Mouse (Mus musculus) kidney, adult 2 months (tissue): Measurements from ENCODE around the gene Ptprf. TPM values are rescaled to one million over a fixed set of nuclear protein-coding genes. Genes with fewer than 3 reads are reported as not detected.

ENCODE experiments used
- DNase-seq: peaks from one replicate; pipeline ENCODE4 v3.0.0; 2021
- H3K27ac ChIP-seq: fragments of 200-500 bp; 2 replicates; pipeline ENCODE4 v1.5.1; 2012; ENCODE audit warnings: low read depth, low read length, control low read depth, inconsistent platforms; ENCODE audit not compliant: insufficient read depth
- H3K27me3 ChIP-seq: fragments of 200-500 bp; replicated peaks from 2 replicates; pipeline ENCODE4 v1.6.1; 2012; ENCODE audit warnings: mild to moderate bottlenecking, moderate library complexity, low read length, inconsistent platforms; ENCODE audit not compliant: control insufficient read depth, insufficient read depth
- H3K36me3 ChIP-seq: fragments of 200-500 bp; 2 replicates; pipeline ENCODE4 v1.6.1; 2012; ENCODE audit warnings: mild to moderate bottlenecking, moderate library complexity, low read length, inconsistent platforms; ENCODE audit not compliant: control insufficient read depth, insufficient read depth
- H3K4me1 ChIP-seq: fragments of 200-500 bp; 2 replicates; pipeline ENCODE4 v1.6.1; 2011; ENCODE audit warnings: low read length; ENCODE audit not compliant: control insufficient read depth, insufficient read depth
- H3K4me3 ChIP-seq: fragments of 200-500 bp; 2 replicates; pipeline ENCODE4 v1.5.1; 2011; ENCODE audit warnings: mild to moderate bottlenecking, low read depth, low read length, control low read depth; ENCODE audit not compliant: insufficient read depth
- CTCF ChIP-seq: fragments of 200-500 bp; conservative IDR thresholded peaks from 2 replicates; pipeline ENCODE4 v1.5.1; 2011; ENCODE audit warnings: low read depth, mild to moderate bottlenecking, control low read depth, low read length, moderate library complexity, mixed read lengths; ENCODE audit not compliant: insufficient read depth, insufficient read length
- POLR2A ChIP-seq: fragments of 200-500 bp; IDR thresholded peaks from one replicate; pipeline ENCODE4 v1.6.1; 2011; ENCODE audit warnings: low read depth, low read length, control low read depth
- WGBS: fragments of 180-500 bp; shearing (Covaris S2); methylation state at CpG from one replicate; pipeline ENCODE4 v1.1.7; 2018; 5-methylcytosine and 5-hydroxymethylcytosine counted together
- polyA plus RNA-seq: library from polyadenylated mRNA; depleted of rRNA; stranded (reverse); fragments of >200 nt; gene quantifications from 2 replicates; pipeline ENCODE4 v1.2.3, GENCODE M21; 2012

Gene Ptprf
- polyA plus RNA-seq, 1 experiment: 89.9 TPM

- no peaks in the 10 kb centered on the region for H3K36me3 ChIP-seq
- no peak overlapping the region for H3K4me3 ChIP-seq
- no peak overlapping the region for H3K27ac ChIP-seq
- TF ChIP-seq POLR2A: no peak
- H3K27me3 ChIP-seq: no peaks in the 10 kb centered on the region
- WGBS: 47% methylated on average over 17 of the region's 17 CpGs
- DNase-seq: no peak
- no peaks in the 10 kb centered on the region; the same call in 1 of the 2 replicates for H3K4me1 ChIP-seq
Measured at GRCm38 (mm10) chr4:118295651-118296561, 4.7 kb upstream of the Ptprf start.

DNA sequence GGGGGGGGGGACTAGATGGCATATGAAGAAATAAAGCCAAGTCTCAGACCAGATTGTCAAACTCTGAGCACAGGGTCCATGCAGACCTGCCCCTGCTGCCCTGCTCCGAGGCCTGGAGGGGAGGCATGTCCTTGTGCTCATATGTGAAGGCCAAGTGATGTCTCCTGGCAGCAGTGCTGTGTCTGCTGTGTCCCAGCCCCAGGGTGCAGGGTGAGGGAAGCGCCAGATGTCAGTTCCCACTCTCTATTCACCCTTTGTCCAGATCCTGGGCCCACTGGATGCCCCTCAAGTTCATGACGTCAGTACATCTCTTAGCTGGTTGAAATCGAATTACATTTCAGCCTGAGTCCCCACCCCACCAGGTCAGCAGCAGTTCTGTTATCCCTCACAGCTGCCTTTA, 3.6 kb upstream of the Ptprf start:
- 88% methylated on average over 4 of the region's 4 CpGs for WGBS
- no peaks in the 10 kb centered on the region for H3K36me3 ChIP-seq
- H3K27ac ChIP-seq: no peak overlapping the region
- TF ChIP-seq CTCF (no peak), POLR2A (no peak)
- DNase-seq: no peak
- no peaks in the 10 kb centered on the region; the same call in 1 of the 2 replicates for H3K4me1 ChIP-seq
- H3K4me3 ChIP-seq: no peak overlapping the region
- H3K27me3 ChIP-seq: no peaks in the 10 kb centered on the region

DNA sequence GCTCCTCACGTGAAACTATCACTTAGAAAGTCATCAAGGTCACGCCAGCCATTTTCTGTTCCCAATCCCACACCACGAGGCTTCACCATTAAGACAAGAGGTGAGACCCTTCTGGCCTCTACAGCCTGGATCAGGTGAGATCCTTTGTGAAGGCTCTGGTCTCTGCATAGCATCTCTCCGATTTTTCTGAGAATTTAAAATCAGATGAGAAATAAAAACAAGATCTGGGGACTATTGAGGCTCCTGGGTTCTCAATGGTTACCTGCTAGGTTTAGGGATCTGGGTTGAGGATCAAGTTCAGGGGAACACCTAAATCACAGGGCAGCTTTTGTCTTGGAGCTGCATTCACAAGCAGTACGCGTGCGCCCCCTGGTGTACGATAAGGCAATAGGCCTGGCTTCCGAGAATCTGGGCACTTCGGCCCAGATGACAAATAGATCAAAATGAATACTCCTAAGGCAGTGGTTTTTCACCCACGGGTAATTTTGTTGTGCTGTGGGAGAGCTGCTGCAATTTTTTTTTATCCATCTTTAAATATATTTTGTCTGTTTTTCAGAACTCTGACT, 1.6 kb upstream of the Ptprf start:
- H3K27ac ChIP-seq: no peak overlapping the region
- H3K4me1 ChIP-seq: peaks cover 2% of the 10 kb centered on the region; the same call in 1 of the 2 replicates
- no peak overlapping the region for H3K4me3 ChIP-seq
- WGBS: 7% methylated on average over 11 of the region's 11 CpGs
- TF ChIP-seq CTCF (peak; percentile 99; the same call in 1 of the 2 replicates), POLR2A (no peak)
- no peaks in the 10 kb centered on the region for H3K36me3 ChIP-seq
- DNase-seq: peak; percentile 84
- H3K27me3 ChIP-seq: no peaks in the 10 kb centered on the region

- H3K4me1 ChIP-seq: peaks cover 16% of the 10 kb centered on the region; the same call in 1 of the 2 replicates
- H3K27ac ChIP-seq: peak overlapping the region; percentile 88
- no peak for TF ChIP-seq POLR2A
- no peak for TF ChIP-seq CTCF
- no peaks in the 10 kb centered on the region for H3K36me3 ChIP-seq
- H3K27me3 ChIP-seq: no peaks in the 10 kb centered on the region
- peak; percentile 59 for DNase-seq
- H3K4me3 ChIP-seq: peak overlapping the region; percentile 63
- 1% methylated on average over 78 of the region's 84 CpGs for WGBS
Measured at GRCm38 (mm10) chr4:118290416-118291030, 682 bp downstream of the Ptprf start.

GRCm38 (mm10) chr4:118289960-118290415, 1.2 kb downstream of the Ptprf start:
- H3K4me1 ChIP-seq: peaks cover 20% of the 10 kb centered on the region; the same call in 1 of the 2 replicates
- peak overlapping the region; percentile 88 for H3K27ac ChIP-seq
- no peaks in the 10 kb centered on the region for H3K27me3 ChIP-seq
- no peaks in the 10 kb centered on the region for H3K36me3 ChIP-seq
- H3K4me3 ChIP-seq: peak overlapping the region; percentile 63
- 4% methylated on average over 12 of the region's 12 CpGs for WGBS
- no peak for TF ChIP-seq POLR2A
- TF ChIP-seq CTCF: no peak
- DNase-seq: no peak

- TF ChIP-seq CTCF (no peak), POLR2A (no peak)
- Histone ChIP-seq H3K27ac (no peak overlapping the region), H3K36me3 (no peaks in the 10 kb centered on the region), H3K4me3 (no peak overlapping the region), H3K27me3 (no peaks in the 10 kb centered on the region), H3K4me1 (peaks cover 20% of the 10 kb centered on the region; the same call in 1 of the 2 replicates)
- DNase-seq: no peak
- 46% methylated on average over 5 of the region's 5 CpGs for WGBS
Measured at GRCm38 (mm10) chr4:118289266-118289665, 1.9 kb downstream of the Ptprf start.

DNA sequence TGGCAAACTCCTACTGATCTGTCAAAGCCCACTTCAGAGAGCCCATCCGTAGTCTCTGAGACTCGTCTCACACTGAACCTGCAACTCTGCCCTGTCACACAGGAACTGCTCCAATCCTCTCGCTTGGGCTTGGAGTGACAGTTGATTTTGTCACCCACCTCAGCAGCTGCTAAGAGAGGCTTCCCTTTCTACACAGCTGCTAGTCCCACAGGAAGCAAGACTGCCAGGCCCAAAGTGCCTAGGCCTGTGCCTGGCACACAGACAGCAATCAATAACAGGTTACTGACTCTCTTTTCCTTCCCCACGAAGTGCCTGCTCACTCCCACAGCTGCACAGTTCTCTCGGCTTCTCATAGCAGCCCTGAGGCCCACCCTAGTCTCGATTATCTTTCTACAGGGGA, 2.7 kb downstream of the Ptprf start:
- no peak overlapping the region for H3K4me3 ChIP-seq
- no peak for TF ChIP-seq POLR2A
- no peak for TF ChIP-seq CTCF
- no peaks in the 10 kb centered on the region for H3K27me3 ChIP-seq
- 73% methylated on average over 6 of the region's 6 CpGs for WGBS
- peaks cover 20% of the 10 kb centered on the region; the same call in 1 of the 2 replicates for H3K4me1 ChIP-seq
- no peak for DNase-seq
- H3K27ac ChIP-seq: no peak overlapping the region
- H3K36me3 ChIP-seq: no peaks in the 10 kb centered on the region
